Mouse (Mus musculus): ENCODE measurements around the gene Pold4. TPM values are rescaled to one million over a fixed set of nuclear protein-coding genes. Genes with fewer than 3 reads are reported as not detected.
"Not testable (repeated sequence)": the region's sequence is repeated elsewhere in the genome, so short reads cannot be mapped to it uniquely, and the experiment has no call there.

Gene Pold4
- total and polyA plus RNA-seq, 2 experiments from 2014 or later: 20.8 to 37.7 TPM

DNA sequence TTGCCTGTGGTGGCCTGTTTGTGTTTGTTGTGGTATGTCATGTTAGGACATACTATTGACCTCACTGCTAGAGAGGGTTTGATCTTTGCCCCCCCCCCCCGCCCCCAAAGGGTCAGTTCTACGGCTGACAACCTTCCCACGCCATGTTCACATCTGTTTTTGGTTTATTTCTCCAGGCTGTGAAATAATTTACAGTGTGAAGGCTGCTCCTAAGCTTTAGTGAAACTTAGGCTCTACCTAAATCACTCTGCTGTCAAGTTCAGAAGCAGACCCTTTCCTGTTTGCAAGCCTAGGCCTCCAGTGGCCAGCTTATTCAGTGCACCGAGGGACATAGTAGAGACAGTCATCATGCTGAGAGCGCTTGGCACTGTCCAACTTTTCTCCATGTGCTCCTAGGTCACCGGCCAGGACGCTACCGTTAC lies 8.6 kb downstream of the Pold4 start:
- no peak overlapping the region for H3K4me3 ChIP-seq (ENCODE audit: low read depth, low read length)
- ATAC-seq (ENCODE audit: low FRiP score) (no peak), DNase-seq (ENCODE audit: low spot score) (no peak)
- no peak for TF ChIP-seq CTCF (IDR thresholded peaks at IDR 0.05)
- no peaks in the 10 kb centered on the region for H3K4me1 ChIP-seq (ENCODE audit: insufficient read depth, low read length)
- H3K9ac ChIP-seq (replicated peaks; ENCODE audit: low read length, poor library complexity, severe bottlenecking): no peak overlapping the region
- H3K9me3 ChIP-seq (ENCODE audit: low read length): no peaks in the 10 kb centered on the region
- H3K36me3 ChIP-seq (ENCODE audit: insufficient read depth, low read length): no peaks in the 10 kb centered on the region
- H3K27ac ChIP-seq (ENCODE audit: low read depth, low read length): no peak overlapping the region
- H3K4me2 ChIP-seq (ENCODE audit: low read depth, low read length, poor library complexity, severe bottlenecking): no peak overlapping the region
- H3K27me3 ChIP-seq (ENCODE audit: insufficient read depth, low read length): no peaks in the 10 kb centered on the region
- 79% methylated on average over 8 of the region's 8 CpGs for WGBS

DNA sequence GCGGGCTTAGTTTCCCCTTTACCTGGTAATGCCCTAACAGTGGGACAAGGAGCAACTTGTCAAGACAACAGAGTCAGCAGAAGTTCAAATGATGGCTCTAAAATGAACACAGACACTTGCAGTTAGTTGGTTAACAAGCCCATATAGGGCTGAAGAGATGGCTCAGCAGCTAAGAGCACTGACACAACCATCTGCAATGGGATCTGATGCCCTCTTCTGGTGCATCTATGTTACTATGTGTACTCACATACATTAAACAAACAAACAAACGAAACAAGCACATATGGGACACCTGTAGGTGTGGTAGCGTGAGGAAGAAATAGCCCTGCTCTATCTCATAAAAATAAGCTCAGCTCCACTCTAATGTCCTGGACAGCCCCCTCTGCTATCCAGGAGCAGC lies 10.7 kb downstream of the Pold4 start:
- no peak for ATAC-seq (ENCODE audit: low FRiP score)
- no peak for DNase-seq (ENCODE audit: low spot score)
- no peaks in the 10 kb centered on the region for H3K27me3 ChIP-seq (ENCODE audit: insufficient read depth, low read length)
- H3K9me3 ChIP-seq (ENCODE audit: low read length): no peaks in the 10 kb centered on the region
- no peak overlapping the region for H3K9ac ChIP-seq (replicated peaks; ENCODE audit: low read length, poor library complexity, severe bottlenecking)
- H3K4me1 ChIP-seq (ENCODE audit: insufficient read depth, low read length): no peaks in the 10 kb centered on the region
- H3K36me3 ChIP-seq (ENCODE audit: insufficient read depth, low read length): no peaks in the 10 kb centered on the region
- WGBS: 70% methylated on average over 3 of the region's 3 CpGs
- peak; percentile 30; the same call in 1 of the 2 replicates for TF ChIP-seq CTCF (IDR thresholded peaks at IDR 0.05)
- H3K27ac ChIP-seq (ENCODE audit: low read depth, low read length): no peak overlapping the region
- H3K4me3 ChIP-seq (ENCODE audit: low read depth, low read length): no peak overlapping the region
- H3K4me2 ChIP-seq (ENCODE audit: low read depth, low read length, poor library complexity, severe bottlenecking): no peak overlapping the region

DNA sequence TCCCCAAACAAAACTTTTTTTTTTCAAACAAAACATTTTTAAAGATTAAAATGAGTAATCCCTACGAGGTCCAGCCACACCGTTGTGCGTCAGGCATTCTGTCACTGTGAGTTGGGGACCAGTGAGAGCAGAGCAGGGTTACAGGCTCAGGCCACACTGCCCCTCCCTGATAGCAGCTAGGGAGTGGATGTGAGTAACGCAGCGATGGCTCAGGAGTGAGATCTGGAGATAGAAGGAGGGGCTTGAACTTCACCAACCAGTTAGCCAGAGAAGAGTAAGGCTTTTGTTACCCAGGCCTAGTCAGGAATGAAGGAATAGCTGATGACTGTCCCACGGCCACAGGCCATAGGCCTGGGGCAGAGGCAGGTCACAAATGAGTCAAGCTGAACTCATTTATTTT lies 13.1 kb downstream of the Pold4 start:
- WGBS: 79% methylated on average over 6 of the region's 6 CpGs
- H3K9me3 ChIP-seq (ENCODE audit: low read length): no peaks in the 10 kb centered on the region
- no peak overlapping the region for H3K9ac ChIP-seq (replicated peaks; ENCODE audit: low read length, poor library complexity, severe bottlenecking)
- no peak for TF ChIP-seq CTCF (IDR thresholded peaks at IDR 0.05)
- no peak overlapping the region for H3K4me2 ChIP-seq (ENCODE audit: low read depth, low read length, poor library complexity, severe bottlenecking)
- no peaks in the 10 kb centered on the region for H3K36me3 ChIP-seq (ENCODE audit: insufficient read depth, low read length)
- no peak overlapping the region for H3K4me3 ChIP-seq (ENCODE audit: low read depth, low read length)
- no peaks in the 10 kb centered on the region for H3K4me1 ChIP-seq (ENCODE audit: insufficient read depth, low read length)
- H3K27ac ChIP-seq (ENCODE audit: low read depth, low read length): no peak overlapping the region
- no peaks in the 10 kb centered on the region for H3K27me3 ChIP-seq (ENCODE audit: insufficient read depth, low read length)
- ATAC-seq (ENCODE audit: low FRiP score) (no peak), DNase-seq (ENCODE audit: low spot score) (no peak)

DNA sequence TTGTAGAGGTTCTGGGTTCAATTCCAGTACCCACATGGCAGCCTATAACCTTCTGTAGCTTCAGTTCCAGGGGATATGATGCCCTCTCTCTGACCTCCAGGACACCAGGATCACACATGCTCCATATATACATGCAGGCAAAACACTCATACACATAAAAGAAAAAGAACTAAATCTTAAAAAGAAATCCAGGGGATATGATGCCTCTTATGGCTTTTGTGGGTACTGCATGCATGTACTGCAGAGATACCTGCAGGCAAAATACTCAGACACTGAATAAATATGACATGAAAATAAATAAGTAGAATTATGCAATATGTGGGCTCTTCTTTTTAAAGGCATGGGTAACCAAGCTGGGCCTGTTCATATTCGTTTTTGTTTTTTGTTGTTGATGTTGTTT lies 15.3 kb downstream of the Pold4 start:
- peak; percentile 62 for TF ChIP-seq CTCF (IDR thresholded peaks at IDR 0.05)
- Histone ChIP-seq H3K9me3 (ENCODE audit: low read length) (no peaks in the 10 kb centered on the region), H3K4me3 (ENCODE audit: low read depth, low read length) (no peak overlapping the region), H3K4me1 (ENCODE audit: insufficient read depth, low read length) (no peaks in the 10 kb centered on the region), H3K4me2 (ENCODE audit: low read depth, low read length, poor library complexity, severe bottlenecking) (no peak overlapping the region), H3K9ac (replicated peaks; ENCODE audit: low read length, poor library complexity, severe bottlenecking) (no peak overlapping the region), H3K27me3 (ENCODE audit: insufficient read depth, low read length) (no peaks in the 10 kb centered on the region), H3K36me3 (ENCODE audit: insufficient read depth, low read length) (no peaks in the 10 kb centered on the region), H3K27ac (ENCODE audit: low read depth, low read length) (no peak overlapping the region)
- ATAC-seq (ENCODE audit: low FRiP score) (no peak), DNase-seq (ENCODE audit: low spot score) (peak; percentile 17)
- 62% methylated on average over 1 of the region's 1 CpGs for WGBS

DNA sequence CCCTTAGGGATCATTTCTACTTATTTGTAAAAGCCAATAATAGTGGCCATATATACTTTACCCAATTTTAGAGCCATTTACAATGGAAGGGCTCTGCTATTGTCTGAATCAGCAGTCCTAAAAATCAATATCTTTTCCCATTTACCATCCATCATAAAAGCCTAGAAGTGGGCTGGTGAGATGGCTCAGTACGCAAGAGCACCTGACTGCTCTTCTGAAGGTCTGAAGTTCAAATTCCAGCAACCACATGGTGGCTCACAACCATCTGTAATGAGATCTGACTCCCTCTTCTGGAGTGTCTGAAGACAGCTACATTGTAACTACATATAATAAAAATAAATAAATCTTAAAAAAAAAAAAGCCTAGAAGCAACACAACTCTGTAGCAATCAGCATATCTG lies 17.0 kb downstream of the Pold4 start:
- H3K4me2 ChIP-seq (ENCODE audit: low read depth, low read length, poor library complexity, severe bottlenecking); H3K9me3 ChIP-seq (ENCODE audit: low read length); H3K9ac ChIP-seq (replicated peaks; ENCODE audit: low read length, poor library complexity, severe bottlenecking); ATAC-seq (ENCODE audit: low FRiP score); H3K4me1 ChIP-seq (ENCODE audit: insufficient read depth, low read length); H3K4me3 ChIP-seq (ENCODE audit: low read depth, low read length); H3K36me3 ChIP-seq (ENCODE audit: insufficient read depth, low read length); DNase-seq (ENCODE audit: low spot score); H3K27ac ChIP-seq (ENCODE audit: low read depth, low read length); H3K27me3 ChIP-seq (ENCODE audit: insufficient read depth, low read length): not testable (repeated sequence)
- 82% methylated on average over 1 of the region's 1 CpGs for WGBS

DNA sequence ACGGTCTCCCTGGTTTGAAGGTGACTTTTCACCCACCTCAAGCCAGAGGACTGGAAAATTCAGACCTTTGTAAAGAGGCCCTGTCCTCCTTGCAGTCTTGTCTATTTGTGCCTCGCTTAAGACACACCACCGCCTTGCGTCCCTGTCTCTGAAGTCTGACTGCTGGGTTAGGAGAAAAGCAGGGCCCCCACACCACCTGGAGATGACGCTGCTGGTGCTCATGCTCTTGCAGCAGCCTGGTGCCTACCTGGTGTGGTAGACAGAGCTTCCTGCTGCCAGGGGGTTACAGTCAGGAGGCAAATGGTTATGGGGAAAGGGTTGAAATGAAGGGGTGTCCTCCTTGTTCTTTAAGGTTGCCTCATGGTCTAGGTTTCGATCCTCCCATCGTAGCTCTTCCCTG lies 22.5 kb downstream of the Pold4 start:
- H3K36me3 ChIP-seq (ENCODE audit: insufficient read depth, low read length): no peaks in the 10 kb centered on the region
- no peaks in the 10 kb centered on the region for H3K27me3 ChIP-seq (ENCODE audit: insufficient read depth, low read length)
- no peak overlapping the region for H3K4me3 ChIP-seq (ENCODE audit: low read depth, low read length)
- DNase-seq (ENCODE audit: low spot score): no peak
- 0 out of 2 replicates have a peak, but pooled peaks cover 3% of the 10 kb centered on the region for H3K4me1 ChIP-seq (ENCODE audit: insufficient read depth, low read length)
- no peaks in the 10 kb centered on the region for H3K9me3 ChIP-seq (ENCODE audit: low read length)
- H3K4me2 ChIP-seq (ENCODE audit: low read depth, low read length, poor library complexity, severe bottlenecking): no peak overlapping the region
- H3K27ac ChIP-seq (ENCODE audit: low read depth, low read length): no peak overlapping the region
- no peak for ATAC-seq (ENCODE audit: low FRiP score)
- TF ChIP-seq CTCF (IDR thresholded peaks at IDR 0.05): no peak
- no peak overlapping the region for H3K9ac ChIP-seq (replicated peaks; ENCODE audit: low read length, poor library complexity, severe bottlenecking)
- WGBS: 88% methylated on average over 7 of the region's 7 CpGs

Measured in midbrain, postnatal 0 days (tissue).